Mouse (Mus musculus): ENCODE results near the gene Spaar.

GRCm38 (mm10) chr4:43742637-43743036, 12.8 kb downstream of the Spaar start:
- TF ChIP-seq TAL1 (IDR thresholded peaks at IDR 0.05; ENCODE audit: low read length), result no peak
- TF ChIP-seq GATA1 (IDR thresholded peaks at IDR 0.05; ENCODE audit: low read length), result no peak
